Mouse (Mus musculus) olfactory bulb, adult 2 months (tissue): Measurements from ENCODE around the gene Ghsr.

Source experiments
- CTCF ChIP-seq: fragments of 200-500 bp; IDR thresholded peaks from 2 replicates; pipeline ENCODE4 v1.5.1; 2012; ENCODE audit warnings: low read depth, mild to moderate bottlenecking, low read length, moderate library complexity; ENCODE audit not compliant: insufficient read depth
- POLR2A ChIP-seq: fragments of 200-500 bp; IDR thresholded peaks from 2 replicates; pipeline ENCODE4 v1.6.1; 2012; ENCODE audit warnings: mild to moderate bottlenecking, low read depth, low read length, moderate library complexity; ENCODE audit not compliant: insufficient read depth

DNA sequence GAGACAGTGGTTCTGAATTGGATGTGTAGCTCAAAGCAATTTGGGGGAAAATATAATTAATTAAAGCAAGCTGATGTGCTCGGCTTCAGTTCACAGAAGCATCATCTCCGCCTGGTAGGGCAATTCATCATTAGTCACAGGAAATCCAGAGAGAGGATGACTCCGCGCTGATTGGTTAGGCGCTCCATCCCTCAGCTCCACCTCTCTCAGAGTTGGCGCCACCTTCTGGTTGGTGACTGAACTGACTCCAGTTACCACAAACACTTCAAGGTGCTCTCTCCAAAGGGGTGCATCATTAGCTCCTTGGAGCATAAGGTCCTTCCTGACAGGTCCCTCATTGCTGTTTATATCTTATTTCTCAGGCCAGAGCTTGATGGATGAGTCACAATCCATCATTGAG lies 25.6 kb upstream of the Ghsr start:
- no peak for TF ChIP-seq CTCF
- TF ChIP-seq POLR2A, result no peak
